Mouse (Mus musculus) midbrain, embryonic 12.5 days (tissue): ENCODE data around the gene Fam186b. TPM values are rescaled to one million over a fixed set of nuclear protein-coding genes. Genes with fewer than 3 reads are reported as not detected.

ENCODE experiments used
- ATAC-seq: fragments of 200-750 bp; cut with Nextera tagmentation; 2 replicates; pipeline ENCODE4 v1.8.0; 2017; ENCODE audit warnings: low read depth, moderate TSS enrichment, moderate library complexity; ENCODE audit not compliant: low FRiP score
- H3K27ac ChIP-seq: fragments of 300-500 bp; sonication (generic); replicated peaks from 2 replicates; pipeline ENCODE4 v1.5.1; 2016; ENCODE audit warnings: mild to moderate bottlenecking
- H3K27me3 ChIP-seq: fragments of 300-500 bp; sonication (generic); 2 replicates; pipeline ENCODE4 v1.6.1; 2016; ENCODE audit warnings: mild to moderate bottlenecking
- H3K36me3 ChIP-seq: fragments of 300-500 bp; sonication (generic); 2 replicates; pipeline ENCODE4 v1.6.1; 2016
- H3K4me1 ChIP-seq: fragments of 300-500 bp; sonication (generic); 2 replicates; pipeline ENCODE4 v1.6.1; 2016
- H3K4me2 ChIP-seq: fragments of 300-500 bp; sonication (generic); replicated peaks from 2 replicates; pipeline ENCODE4 v1.6.1; 2016; ENCODE audit warnings: mild to moderate bottlenecking, moderate library complexity
- H3K4me3 ChIP-seq: fragments of 300-500 bp; sonication (generic); 2 replicates; pipeline ENCODE4 v1.5.1; 2016; ENCODE audit warnings: mild to moderate bottlenecking
- H3K9ac ChIP-seq: fragments of 300-500 bp; sonication (generic); replicated peaks from 2 replicates; pipeline ENCODE4 v1.6.1; 2016; ENCODE audit warnings: mild to moderate bottlenecking, moderate library complexity
- H3K9me3 ChIP-seq: fragments of 300-500 bp; sonication (generic); 2 replicates; pipeline ENCODE4 v1.6.1; 2016; ENCODE audit warnings: mild to moderate bottlenecking
- WGBS: fragments of 180-500 bp; shearing (Covaris S2); methylation state at CpG from one replicate; pipeline ENCODE4 v1.1.7; 2016; 5-methylcytosine and 5-hydroxymethylcytosine counted together
- polyA plus RNA-seq: library from polyadenylated mRNA; unstranded; fragments of >200 nt; fragmentation: Nextera tagmentation; extraction: Ambion mirVana; gene quantifications from 2 replicates; pipeline ENCODE4 v1.2.1, GENCODE M21; 2016

Gene Fam186b
- polyA plus RNA-seq, 1 experiment from 2014 or later, result 0.22 TPM

DNA sequence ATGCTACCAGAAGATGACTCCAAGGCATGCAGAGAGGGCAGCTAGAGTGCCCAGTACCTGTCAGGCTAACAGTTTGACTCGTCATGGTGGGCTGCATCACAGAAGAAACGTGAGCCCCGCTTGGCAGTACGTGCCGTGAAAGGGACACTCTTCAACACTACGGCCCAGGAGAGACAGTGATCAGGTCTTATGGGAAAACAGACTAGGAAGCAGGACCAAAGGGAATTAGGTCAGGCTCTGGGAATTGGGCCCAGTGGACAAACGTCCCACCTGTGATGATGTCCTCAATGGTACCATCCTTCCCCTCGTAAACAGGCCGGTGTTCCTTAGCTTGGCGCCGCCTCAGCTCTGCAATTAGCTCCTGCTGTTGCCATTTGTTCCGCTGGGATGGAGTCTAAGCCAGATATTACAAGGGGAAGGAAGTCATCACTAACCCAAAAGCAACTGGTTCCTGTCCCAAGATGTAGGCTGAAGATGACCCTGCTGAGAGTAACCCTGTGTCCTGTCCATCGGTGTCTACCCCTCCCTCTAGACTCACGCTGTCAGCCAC is 23.2 kb upstream of the Fam186b start:
- H3K4me2 ChIP-seq, result no peak overlapping the region
- WGBS, result 91% methylated on average over 14 of the region's 14 CpGs
- no peak for ATAC-seq
- no peaks in the 10 kb centered on the region for H3K4me1 ChIP-seq
- H3K9ac ChIP-seq, result no peak overlapping the region
- H3K36me3 ChIP-seq, result peaks cover 97% of the 10 kb centered on the region
- no peak overlapping the region for H3K4me3 ChIP-seq
- H3K9me3 ChIP-seq, result no peaks in the 10 kb centered on the region
- no peak overlapping the region for H3K27ac ChIP-seq
- H3K27me3 ChIP-seq, result no peaks in the 10 kb centered on the region

DNA sequence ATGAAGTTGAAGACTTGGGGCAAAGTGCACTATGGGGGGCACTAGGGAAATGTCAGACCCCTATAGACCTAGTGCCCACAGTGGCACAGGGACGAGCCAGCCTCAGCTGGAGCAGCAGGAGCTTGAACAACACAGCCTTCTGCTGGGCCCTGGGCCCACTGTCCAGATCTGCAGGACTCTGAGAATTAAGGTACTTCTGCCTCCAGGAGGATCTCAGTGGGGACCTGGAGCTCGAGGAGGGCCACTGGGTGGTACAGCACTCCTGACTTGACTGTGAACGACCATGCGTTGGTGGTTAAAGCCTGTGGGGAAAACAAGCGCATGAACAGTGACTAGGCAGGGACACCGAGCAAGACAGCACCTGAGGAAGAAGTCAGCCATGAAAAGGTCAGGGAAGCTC is 22.4 kb upstream of the Fam186b start:
- Histone ChIP-seq H3K27me3 (no peaks in the 10 kb centered on the region), H3K4me1 (no peaks in the 10 kb centered on the region), H3K4me3 (no peak overlapping the region), H3K9me3 (no peaks in the 10 kb centered on the region), H3K36me3 (peaks cover 88% of the 10 kb centered on the region), H3K27ac (0 out of 2 replicates have a peak overlapping the region, but pooled peaks have one; percentile 0), H3K4me2 (no peak overlapping the region), H3K9ac (no peak overlapping the region)
- ATAC-seq, result no peak
- WGBS, result 90% methylated on average over 6 of the region's 6 CpGs

GRCm38 (mm10) chr15:99317267-99317651 is 21.6 kb upstream of the Fam186b start:
- H3K36me3 ChIP-seq, result peaks cover 89% of the 10 kb centered on the region
- ATAC-seq, result no peak
- H3K9ac ChIP-seq, result no peak overlapping the region
- no peaks in the 10 kb centered on the region for H3K27me3 ChIP-seq
- no peak overlapping the region for H3K4me3 ChIP-seq
- WGBS, result 84% methylated on average over 2 of the region's 2 CpGs
- H3K4me1 ChIP-seq, result no peaks in the 10 kb centered on the region
- no peak overlapping the region for H3K4me2 ChIP-seq
- H3K27ac ChIP-seq, result 0 out of 2 replicates have a peak overlapping the region, but pooled peaks have one; percentile 16
- H3K9me3 ChIP-seq, result no peaks in the 10 kb centered on the region

GRCm38 (mm10) chr15:99316314-99317266 is 20.9 kb upstream of the Fam186b start:
- ATAC-seq, result peak; percentile 65; the same call in 1 of the 2 replicates
- H3K36me3 ChIP-seq, result peaks cover 89% of the 10 kb centered on the region
- WGBS, result 82% methylated on average over 16 of the region's 16 CpGs

DNA sequence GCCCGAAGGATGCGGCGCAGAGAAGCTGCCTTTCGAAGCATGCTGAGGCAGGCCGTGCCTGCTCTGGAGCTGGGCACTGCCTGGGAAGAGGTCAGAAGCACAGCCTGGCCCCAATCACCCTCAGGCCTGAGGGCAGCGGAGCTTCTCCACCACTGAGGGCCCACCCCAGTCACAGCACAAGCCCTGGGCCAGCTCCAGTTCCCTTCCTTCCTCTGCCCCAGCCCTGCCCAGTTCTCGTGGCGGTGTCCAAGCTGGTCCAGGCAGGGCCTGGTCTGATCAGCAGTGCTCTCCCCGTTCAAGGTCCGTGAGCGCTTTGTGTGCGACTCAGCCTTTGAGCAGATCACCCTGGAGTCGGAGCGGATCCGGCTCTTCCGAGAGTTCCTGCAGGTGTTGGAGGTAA is 19.2 kb upstream of the Fam186b start:
- no peak overlapping the region for H3K4me2 ChIP-seq
- peaks cover 89% of the 10 kb centered on the region for H3K36me3 ChIP-seq
- no peaks in the 10 kb centered on the region for H3K4me1 ChIP-seq
- WGBS, result 93% methylated on average over 16 of the region's 16 CpGs
- no peak overlapping the region for H3K4me3 ChIP-seq
- no peaks in the 10 kb centered on the region for H3K9me3 ChIP-seq
- no peak for ATAC-seq
- H3K27ac ChIP-seq, result no peak overlapping the region
- no peaks in the 10 kb centered on the region for H3K27me3 ChIP-seq
- no peak overlapping the region for H3K9ac ChIP-seq

More at GRCm38 (mm10) chr15:99316314-99317266, 20.9 kb upstream of the Fam186b start:
- Histone ChIP-seq H3K4me2 (no peak overlapping the region), H3K27me3 (no peaks in the 10 kb centered on the region), H3K9ac (no peak overlapping the region), H3K9me3 (no peaks in the 10 kb centered on the region), H3K4me1 (no peaks in the 10 kb centered on the region), H3K4me3 (no peak overlapping the region), H3K27ac (peak overlapping the region; percentile 80)

GRCm38 (mm10) chr15:99310617-99311016 is 14.9 kb upstream of the Fam186b start:
- Histone ChIP-seq H3K4me1 (no peaks in the 10 kb centered on the region), H3K27ac (no peak overlapping the region), H3K9ac (no peak overlapping the region), H3K27me3 (no peaks in the 10 kb centered on the region), H3K36me3 (peaks cover 90% of the 10 kb centered on the region), H3K9me3 (no peaks in the 10 kb centered on the region), H3K4me2 (no peak overlapping the region), H3K4me3 (no peak overlapping the region)
- WGBS, result 92% methylated on average over 5 of the region's 5 CpGs
- no peak for ATAC-seq

DNA sequence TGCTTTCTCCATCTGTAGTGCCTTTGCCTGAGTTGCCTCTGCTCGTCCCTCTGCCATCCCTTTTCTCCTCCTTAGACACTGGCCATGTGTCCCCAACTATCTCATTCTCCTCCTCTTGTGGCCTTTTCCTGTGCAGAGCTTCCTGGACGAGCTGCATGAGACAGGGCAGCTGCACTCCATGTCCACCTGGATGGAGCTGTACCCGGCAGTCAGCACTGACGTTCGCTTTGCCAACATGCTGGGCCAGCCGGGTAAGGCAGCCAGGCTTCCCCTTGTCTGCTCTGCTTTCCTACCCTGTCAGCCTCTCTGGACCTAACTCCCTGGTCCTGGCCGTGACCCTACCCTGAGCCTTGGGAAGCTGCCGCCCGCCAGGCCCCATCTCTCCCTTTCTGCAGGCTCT is 13.9 kb upstream of the Fam186b start:
- H3K9ac ChIP-seq, result no peak overlapping the region
- no peak overlapping the region for H3K4me3 ChIP-seq
- no peak overlapping the region for H3K27ac ChIP-seq
- no peaks in the 10 kb centered on the region for H3K9me3 ChIP-seq
- H3K27me3 ChIP-seq, result no peaks in the 10 kb centered on the region
- H3K4me2 ChIP-seq, result no peak overlapping the region
- WGBS, result 94% methylated on average over 9 of the region's 9 CpGs
- no peaks in the 10 kb centered on the region for H3K4me1 ChIP-seq
- peaks cover 90% of the 10 kb centered on the region for H3K36me3 ChIP-seq
- ATAC-seq, result no peak

GRCm38 (mm10) chr15:99307476-99307875 is 11.8 kb upstream of the Fam186b start:
- Histone ChIP-seq H3K27me3 (no peaks in the 10 kb centered on the region), H3K36me3 (peaks cover 90% of the 10 kb centered on the region)
- WGBS, result 87% methylated on average over 9 of the region's 9 CpGs

DNA sequence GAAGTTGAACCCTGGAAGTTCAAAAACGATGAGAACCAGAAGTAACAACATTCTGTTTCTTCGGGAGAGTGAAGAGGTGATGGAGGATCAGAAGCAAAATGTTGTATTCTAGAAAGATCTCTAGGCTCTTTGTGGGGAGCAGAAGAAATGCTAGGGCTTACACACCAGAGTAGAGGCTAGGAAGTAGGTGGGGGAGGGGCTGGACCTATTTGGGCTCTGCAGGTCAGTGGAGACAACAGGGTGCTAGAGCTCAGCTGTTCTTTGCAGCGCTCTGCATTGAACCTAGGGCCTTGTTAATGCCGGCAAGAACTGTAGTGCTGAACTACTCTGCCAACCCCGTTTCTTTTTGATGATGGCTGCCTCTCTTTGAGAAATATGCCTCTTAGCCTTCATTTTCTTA is 525 bp upstream of the Fam186b start:
- Histone ChIP-seq H3K4me1 (peaks cover 17% of the 10 kb centered on the region), H3K9ac (peak overlapping the region; percentile 83; the same call in 1 of the 2 replicates), H3K27ac (peak overlapping the region; percentile 92; the same call in 1 of the 2 replicates), H3K4me3 (peak overlapping the region; percentile 71), H3K9me3 (no peaks in the 10 kb centered on the region), H3K27me3 (no peaks in the 10 kb centered on the region), H3K4me2 (peak overlapping the region; percentile 67), H3K36me3 (no peaks in the 10 kb centered on the region)
- no peak for ATAC-seq
- WGBS, result 38% methylated on average over 5 of the region's 5 CpGs

More at GRCm38 (mm10) chr15:99307476-99307875, 11.8 kb upstream of the Fam186b start:
- Histone ChIP-seq H3K27ac (no peak overlapping the region), H3K9ac (no peak overlapping the region), H3K9me3 (no peaks in the 10 kb centered on the region), H3K4me1 (no peaks in the 10 kb centered on the region), H3K4me3 (no peak overlapping the region), H3K4me2 (no peak overlapping the region)
- no peak for ATAC-seq

- H3K4me2 ChIP-seq, result peak within 1 kb of the TSS; percentile 67
- H3K9me3 ChIP-seq, result no peaks in the 10 kb centered on the region
- H3K27ac ChIP-seq, result peak within 1 kb of the TSS; percentile 92
- H3K36me3 ChIP-seq, result no peaks in the 10 kb centered on the region
- no peaks in the 10 kb centered on the region for H3K27me3 ChIP-seq
- 1% methylated on average over 58 of the region's 64 CpGs for WGBS
- peak within 1 kb of the TSS; percentile 71 for H3K4me3 ChIP-seq
- ATAC-seq, result peak; percentile 97
- peak within 1 kb of the TSS; percentile 83 for H3K9ac ChIP-seq
- peaks cover 17% of the 10 kb centered on the region for H3K4me1 ChIP-seq
Measured at GRCm38 (mm10) chr15:99294813-99295374, 794 bp downstream of the Fam186b start, which contains the start of gene Prpf40b. Prpf40b (plus strand) TSS chr15:99295087.

- Histone ChIP-seq H3K9ac (peak overlapping the region; percentile 83), H3K36me3 (no peaks in the 10 kb centered on the region), H3K4me3 (peak overlapping the region; percentile 71), H3K4me1 (peaks cover 17% of the 10 kb centered on the region), H3K4me2 (peak overlapping the region; percentile 67), H3K9me3 (no peaks in the 10 kb centered on the region), H3K27ac (peak overlapping the region; percentile 92), H3K27me3 (no peaks in the 10 kb centered on the region)
- 33% methylated on average over 16 of the region's 16 CpGs for WGBS
- no peak; the same call in 1 of the 2 replicates for ATAC-seq
Measured at GRCm38 (mm10) chr15:99294287-99294686, 1.4 kb downstream of the Fam186b start.

- no peak overlapping the region for H3K9ac ChIP-seq
- no peaks in the 10 kb centered on the region for H3K9me3 ChIP-seq
- no peak overlapping the region for H3K4me3 ChIP-seq
- WGBS, result 92% methylated on average over 11 of the region's 11 CpGs
- no peak overlapping the region for H3K4me2 ChIP-seq
- H3K4me1 ChIP-seq, result peaks cover 6% of the 10 kb centered on the region
- no peaks in the 10 kb centered on the region for H3K27me3 ChIP-seq
- H3K27ac ChIP-seq, result no peak overlapping the region
- no peak for ATAC-seq
- no peaks in the 10 kb centered on the region for H3K36me3 ChIP-seq
Measured at GRCm38 (mm10) chr15:99290586-99290985, 5.1 kb downstream of the Fam186b start.
